ENCODE assay signal across 13 mouse cellular contexts in genomic region chr10:105373265-105373664, GRCm38 (mm10).
A peak's percentile ranks its signal among the peaks of the same experiment; 100 is the strongest.
DNase-seq lines count a peak whose midpoint lies in the region; ATAC-seq and TF ChIP-seq lines count a peak whose summit lies in the region.
"Had no signal": no experiment of that assay in that cellular context is flagged by ENCODE, and none has a peak within 500 bp of the region (broad histone marks: within the 10 kb centered on the region; RNA-seq: fewer than 3 reads in every experiment).

No protein-coding gene starts in this region.

- H3K4me2 ChIP-seq in hindbrain, postnatal 0 days (ENCODE audit: low read depth, low read length) = no peak overlapping the region
- no peak overlapping the region for H3K4me2 ChIP-seq in hindbrain, embryonic 11.5 days (replicated peaks; ENCODE audit: low read depth, low read length)
- no peak overlapping the region for H3K4me2 ChIP-seq in midbrain, postnatal 0 days (ENCODE audit: low read depth, low read length, poor library complexity, severe bottlenecking)
- no peak overlapping the region for H3K4me2 ChIP-seq in midbrain, embryonic 15.5 days
- H3K4me2 ChIP-seq: embryonic facial prominence, embryonic 12.5 days; liver, embryonic 13.5 days; midbrain, embryonic 11.5 days had no signal

- H3K36me3 ChIP-seq in hindbrain, postnatal 0 days (ENCODE audit: insufficient read depth, low read length) = no peaks in the 10 kb centered on the region
- no peaks in the 10 kb centered on the region for H3K36me3 ChIP-seq in hindbrain, embryonic 11.5 days (ENCODE audit: control insufficient read depth, insufficient read depth, low read length)
- H3K36me3 ChIP-seq in midbrain, postnatal 0 days (ENCODE audit: insufficient read depth, low read length) = no peaks in the 10 kb centered on the region
- no peaks in the 10 kb centered on the region for H3K36me3 ChIP-seq in midbrain, embryonic 15.5 days (replicated peaks)
- H3K36me3 ChIP-seq: liver, embryonic 13.5 days had no signal

- ATAC-seq in hindbrain, postnatal 0 days = no peak
- ATAC-seq in hindbrain, embryonic 11.5 days (ENCODE audit: low FRiP score) = no peak
- no peak for ATAC-seq in midbrain, postnatal 0 days (ENCODE audit: low FRiP score)
- no peak for ATAC-seq in midbrain, embryonic 15.5 days (replicated peaks)
- ATAC-seq in erythroid progenitor cell, adult 5-6 weeks (replicated peaks; ENCODE audit: low FRiP score, poor library complexity, severe bottlenecking) = no peak

- 96% methylated on average over 8 of the region's 8 CpGs for WGBS in hindbrain, postnatal 0 days
- 93% methylated on average over 8 of the region's 8 CpGs for WGBS in hindbrain, embryonic 11.5 days
- 97% methylated on average over 8 of the region's 8 CpGs for WGBS in midbrain, postnatal 0 days
- 96% methylated on average over 8 of the region's 8 CpGs for WGBS in midbrain, embryonic 15.5 days

- no peak overlapping the region for H3K27ac ChIP-seq in hindbrain, postnatal 0 days
- H3K27ac ChIP-seq in hindbrain, embryonic 11.5 days (ENCODE audit: low read depth, low read length) = no peak overlapping the region
- H3K27ac ChIP-seq in midbrain, postnatal 0 days (ENCODE audit: low read depth, low read length) = no peak overlapping the region
- no peak overlapping the region for H3K27ac ChIP-seq in midbrain, embryonic 15.5 days
- H3K27ac ChIP-seq: embryonic facial prominence, embryonic 12.5 days; liver, embryonic 13.5 days had no signal

- no peak overlapping the region for H3K9ac ChIP-seq in hindbrain, postnatal 0 days (replicated peaks; ENCODE audit: low read length)
- H3K9ac ChIP-seq in hindbrain, embryonic 11.5 days (ENCODE audit: low read depth, low read length) = no peak overlapping the region
- no peak overlapping the region for H3K9ac ChIP-seq in midbrain, postnatal 0 days (replicated peaks; ENCODE audit: low read length, poor library complexity, severe bottlenecking)
- no peak overlapping the region for H3K9ac ChIP-seq in midbrain, embryonic 15.5 days
- H3K9ac ChIP-seq: embryonic facial prominence, embryonic 12.5 days; liver, embryonic 13.5 days had no signal

- no peaks in the 10 kb centered on the region for H3K9me3 ChIP-seq in hindbrain, postnatal 0 days (ENCODE audit: low read length)
- H3K9me3 ChIP-seq in hindbrain, embryonic 11.5 days (ENCODE audit: control insufficient read depth, low read length) = no peaks in the 10 kb centered on the region
- H3K9me3 ChIP-seq in midbrain, postnatal 0 days (ENCODE audit: low read length) = no peaks in the 10 kb centered on the region
- no peaks in the 10 kb centered on the region for H3K9me3 ChIP-seq in midbrain, embryonic 15.5 days
- H3K9me3 ChIP-seq: embryonic facial prominence, embryonic 12.5 days; liver, embryonic 13.5 days had no signal

- no peaks in the 10 kb centered on the region for H3K27me3 ChIP-seq in hindbrain, postnatal 0 days (ENCODE audit: insufficient read depth, low read length)
- H3K27me3 ChIP-seq in hindbrain, embryonic 11.5 days (ENCODE audit: control insufficient read depth, insufficient read depth, low read length) = no peaks in the 10 kb centered on the region
- H3K27me3 ChIP-seq in midbrain, postnatal 0 days (ENCODE audit: insufficient read depth, low read length) = no peaks in the 10 kb centered on the region
- H3K27me3 ChIP-seq in midbrain, embryonic 15.5 days (replicated peaks) = no peaks in the 10 kb centered on the region
- H3K27me3 ChIP-seq: embryonic facial prominence, embryonic 12.5 days; liver, embryonic 13.5 days had no signal

- DNase-seq in hindbrain, postnatal 0 days (ENCODE audit: low spot score) = no peak
- no peak for DNase-seq in hindbrain, embryonic 11.5 days (ENCODE audit: low spot score)
- DNase-seq in midbrain, postnatal 0 days (ENCODE audit: low spot score) = no peak
- DNase-seq in c-Kit-positive CD71-positive TER-119-negative erythroid progenitor cells, embryonic 14.5 days (ENCODE audit: low read depth) = peak; percentile 2
- DNase-seq in thymus, postnatal 25 days = peak; percentile 3
- DNase-seq in ovary, postnatal 14 days (ENCODE audit: low spot score) = no peak
- DNase-seq: cerebellum, adult 18-20 months; heart, postnatal 10 days; liver, embryonic 13.5 days had no signal

- peak; percentile 48 for TF ChIP-seq CTCF in hindbrain, postnatal 0 days (IDR thresholded peaks at IDR 0.05; ENCODE audit: low read depth)
- TF ChIP-seq CTCF in midbrain, postnatal 0 days (IDR thresholded peaks at IDR 0.05) = peak; percentile 51

- no peak overlapping the region for H3K4me3 ChIP-seq in hindbrain, postnatal 0 days (ENCODE audit: low read length)
- H3K4me3 ChIP-seq in hindbrain, embryonic 11.5 days (ENCODE audit: low read depth, low read length) = no peak overlapping the region
- H3K4me3 ChIP-seq in midbrain, postnatal 0 days (ENCODE audit: low read depth, low read length) = no peak overlapping the region
- H3K4me3 ChIP-seq in midbrain, embryonic 15.5 days = no peak overlapping the region
- H3K4me3 ChIP-seq: embryonic facial prominence, embryonic 12.5 days; liver, embryonic 13.5 days had no signal

- no peaks in the 10 kb centered on the region for H3K4me1 ChIP-seq in hindbrain, postnatal 0 days (ENCODE audit: insufficient read depth, low read length)
- no peaks in the 10 kb centered on the region for H3K4me1 ChIP-seq in hindbrain, embryonic 11.5 days (replicated peaks; ENCODE audit: control insufficient read depth, insufficient read depth, low read length)
- no peaks in the 10 kb centered on the region for H3K4me1 ChIP-seq in midbrain, postnatal 0 days (ENCODE audit: insufficient read depth, low read length)
- no peaks in the 10 kb centered on the region for H3K4me1 ChIP-seq in midbrain, embryonic 15.5 days
- H3K4me1 ChIP-seq: embryonic facial prominence, embryonic 12.5 days had no signal

Comparison
In these comparisons a context has a peak if more than half of its experiments do, and no peak if none do; other contexts are left out.
1. DNase-seq: peak in c-Kit-positive CD71-positive TER-119-negative erythroid progenitor cells, embryonic 14.5 days (single experiment) and thymus, postnatal 25 days (single experiment); none in hindbrain, postnatal 0 days (single experiment), hindbrain, embryonic 11.5 days (single experiment), midbrain, postnatal 0 days (single experiment) and ovary, postnatal 14 days (single experiment).